Mouse (Mus musculus): Measurements from ENCODE around the gene Rnf224. TPM values are rescaled to one million over a fixed set of nuclear protein-coding genes. Genes with fewer than 3 reads are reported as not detected.

The Rnf224 gene
- total and polyA plus RNA-seq, 2 experiments from 2014 or later: 0.33 TPM; not detected in 1

DNA sequence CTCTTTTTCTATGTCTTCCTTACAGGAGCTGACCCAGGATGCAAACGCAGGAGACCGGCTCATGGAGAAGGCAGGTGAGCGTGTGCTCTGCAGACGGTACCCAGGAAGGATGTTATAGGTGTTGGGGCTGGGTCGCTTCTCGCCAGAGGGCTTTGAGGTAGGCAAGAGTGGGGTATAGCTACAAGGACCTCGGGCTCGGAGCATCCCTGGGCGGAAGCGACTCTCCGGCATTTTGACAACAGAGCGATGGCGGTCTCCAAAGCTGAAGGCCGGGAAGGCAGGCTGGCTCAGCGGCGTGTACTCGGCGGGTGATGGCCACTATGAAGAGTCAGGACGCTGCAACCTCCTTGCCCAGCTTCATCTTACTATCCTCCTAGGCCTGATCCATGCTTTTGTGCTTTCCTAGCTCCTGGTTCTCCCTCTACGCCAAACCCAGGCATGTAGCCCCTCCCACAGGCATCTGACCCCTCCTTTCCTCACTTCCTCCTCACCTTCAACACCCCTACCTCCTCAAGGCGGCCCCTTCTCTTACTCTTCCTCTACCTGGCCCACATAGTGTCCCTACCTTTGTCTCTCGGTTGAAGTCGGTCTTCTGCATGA is 23.2 kb downstream of the Rnf224 start:
- H3K27me3 ChIP-seq (ENCODE audit: insufficient read depth, low read length): no peaks in the 10 kb centered on the region
- no peaks in the 10 kb centered on the region for H3K36me3 ChIP-seq (ENCODE audit: insufficient read depth, low read length)
- peaks cover 12% of the 10 kb centered on the region; the same call in 1 of the 2 replicates for H3K4me1 ChIP-seq (ENCODE audit: insufficient read depth, low read length)
- H3K4me2 ChIP-seq (ENCODE audit: low read depth, low read length, poor library complexity, severe bottlenecking): no peak overlapping the region
- 70% methylated on average over 23 of the region's 23 CpGs for WGBS
- no peak overlapping the region for H3K9ac ChIP-seq (replicated peaks; ENCODE audit: low read length, poor library complexity, severe bottlenecking)
- H3K27ac ChIP-seq (ENCODE audit: low read depth, low read length): no peak overlapping the region
- no peak for ATAC-seq (ENCODE audit: low FRiP score)
- no peak for TF ChIP-seq CTCF (IDR thresholded peaks at IDR 0.05)
- H3K9me3 ChIP-seq (ENCODE audit: low read length): no peaks in the 10 kb centered on the region
- H3K4me3 ChIP-seq (ENCODE audit: low read depth, low read length): no peak overlapping the region
- no peak for DNase-seq (ENCODE audit: low spot score)

DNA sequence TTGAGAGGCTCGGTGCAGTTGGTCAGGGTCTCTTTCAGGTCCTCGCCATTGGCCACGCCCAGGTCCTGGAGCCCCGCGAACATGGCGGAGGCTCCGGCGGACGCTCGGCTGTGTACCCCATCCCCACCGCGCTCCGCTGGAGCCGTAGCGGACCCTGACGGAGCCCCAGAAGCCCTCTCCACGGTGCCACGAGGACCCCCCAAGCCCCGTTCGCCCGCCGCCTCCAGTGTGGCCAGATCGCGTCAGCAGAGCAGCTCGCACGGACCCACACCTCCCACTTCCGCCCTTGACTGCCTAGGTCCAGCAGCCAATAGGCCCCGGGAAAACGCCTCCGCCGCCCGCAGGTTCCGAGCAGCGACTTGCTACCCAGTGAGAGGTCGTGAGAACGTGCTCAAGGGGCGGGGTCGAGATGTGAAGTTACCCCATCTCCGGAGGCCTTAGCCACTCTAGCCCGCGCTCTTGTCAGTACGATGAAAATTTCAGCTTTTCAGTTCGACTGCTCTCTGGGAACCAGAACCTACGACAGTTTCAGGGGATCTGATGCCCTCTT is 25.4 kb downstream of the Rnf224 start, which contains the start of gene Nelfb:
TSS of gene Nelfb (minus strand) at position 369 of the 550 bp plus-strand sequence.
- under 1% methylated on average over 44 of the region's 44 CpGs for WGBS
- Histone ChIP-seq H3K4me2 (ENCODE audit: low read depth, low read length, poor library complexity, severe bottlenecking) (peak within 1 kb of the TSS; percentile 86), H3K4me1 (ENCODE audit: insufficient read depth, low read length) (peaks cover 12% of the 10 kb centered on the region; the same call in 1 of the 2 replicates), H3K4me3 (ENCODE audit: low read depth, low read length) (peak within 1 kb of the TSS; percentile 92), H3K27me3 (ENCODE audit: insufficient read depth, low read length) (no peaks in the 10 kb centered on the region), H3K27ac (ENCODE audit: low read depth, low read length) (peak within 1 kb of the TSS; percentile 92), H3K9ac (replicated peaks; ENCODE audit: low read length, poor library complexity, severe bottlenecking) (peak within 1 kb of the TSS; percentile 90), H3K36me3 (ENCODE audit: insufficient read depth, low read length) (peaks cover 4% of the 10 kb centered on the region), H3K9me3 (ENCODE audit: low read length) (no peaks in the 10 kb centered on the region)
- DNase-seq (ENCODE audit: low spot score) (peak; percentile 90), ATAC-seq (ENCODE audit: low FRiP score) (peak; percentile 89)
- TF ChIP-seq CTCF (IDR thresholded peaks at IDR 0.05): 0 out of 2 replicates have a peak, but pooled peaks have one; percentile 5

DNA sequence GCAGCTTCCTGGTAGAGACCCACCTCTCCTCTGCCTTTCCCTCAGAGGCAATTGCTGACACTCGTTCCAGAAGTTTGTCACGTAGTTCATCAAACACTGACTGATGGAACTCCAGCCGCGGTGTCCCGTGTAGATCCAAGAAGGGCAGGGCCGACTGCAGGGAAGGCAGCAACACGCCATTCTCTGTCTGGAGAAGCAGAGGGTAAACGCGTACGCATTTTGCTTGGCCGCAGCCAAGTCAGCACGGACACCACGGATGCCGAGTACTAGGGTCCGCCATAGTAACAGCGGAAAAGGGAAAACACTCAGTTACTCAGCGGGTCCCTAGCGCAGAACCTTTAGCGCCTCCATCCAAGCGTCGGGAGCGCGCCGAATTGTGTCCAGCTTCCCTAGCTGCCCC is 25.9 kb downstream of the Rnf224 start:
- no peak for TF ChIP-seq CTCF (IDR thresholded peaks at IDR 0.05)
- Histone ChIP-seq H3K27ac (ENCODE audit: low read depth, low read length) (peak overlapping the region; percentile 92), H3K9me3 (ENCODE audit: low read length) (no peaks in the 10 kb centered on the region), H3K36me3 (ENCODE audit: insufficient read depth, low read length) (peaks cover 9% of the 10 kb centered on the region), H3K9ac (replicated peaks; ENCODE audit: low read length, poor library complexity, severe bottlenecking) (peak overlapping the region; percentile 90), H3K4me3 (ENCODE audit: low read depth, low read length) (peak overlapping the region; percentile 92), H3K4me2 (ENCODE audit: low read depth, low read length, poor library complexity, severe bottlenecking) (peak overlapping the region; percentile 86), H3K27me3 (ENCODE audit: insufficient read depth, low read length) (no peaks in the 10 kb centered on the region), H3K4me1 (ENCODE audit: insufficient read depth, low read length) (peaks cover 12% of the 10 kb centered on the region; the same call in 1 of the 2 replicates)
- WGBS: under 1% methylated on average over 24 of the region's 24 CpGs
- ATAC-seq (ENCODE audit: low FRiP score): peak; percentile 25; the same call in 1 of the 2 replicates
- DNase-seq (ENCODE audit: low spot score): no peak

DNA sequence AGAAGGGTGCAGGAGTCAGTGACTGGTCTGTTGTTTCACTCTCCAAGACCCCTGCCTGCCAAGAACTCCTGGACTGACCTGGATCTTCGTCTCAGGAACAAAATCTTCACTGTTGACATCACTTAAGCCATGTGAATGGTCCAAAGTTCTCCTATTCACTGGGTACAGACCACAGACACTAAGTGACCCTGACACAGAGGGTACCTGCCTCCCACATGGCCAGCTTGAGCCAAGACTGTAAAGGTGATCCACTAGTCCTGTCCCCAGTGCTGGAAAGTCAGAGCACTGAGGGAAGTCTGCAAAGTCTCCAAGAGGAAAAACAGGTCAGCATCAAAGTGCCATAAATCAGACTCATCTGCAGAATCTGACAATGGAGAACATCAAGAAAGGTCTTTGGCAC is 29.0 kb downstream of the Rnf224 start:
- Histone ChIP-seq H3K36me3 (ENCODE audit: insufficient read depth, low read length) (peaks cover 35% of the 10 kb centered on the region), H3K27me3 (ENCODE audit: insufficient read depth, low read length) (no peaks in the 10 kb centered on the region), H3K9ac (replicated peaks; ENCODE audit: low read length, poor library complexity, severe bottlenecking) (no peak overlapping the region), H3K9me3 (ENCODE audit: low read length) (no peaks in the 10 kb centered on the region), H3K4me1 (ENCODE audit: insufficient read depth, low read length) (peaks cover 12% of the 10 kb centered on the region; the same call in 1 of the 2 replicates), H3K27ac (ENCODE audit: low read depth, low read length) (no peak overlapping the region), H3K4me3 (ENCODE audit: low read depth, low read length) (no peak overlapping the region), H3K4me2 (ENCODE audit: low read depth, low read length, poor library complexity, severe bottlenecking) (no peak overlapping the region)
- no peak for TF ChIP-seq CTCF (IDR thresholded peaks at IDR 0.05)
- no peak for ATAC-seq (ENCODE audit: low FRiP score)
- 92% methylated on average over 1 of the region's 1 CpGs for WGBS
- DNase-seq (ENCODE audit: low spot score): no peak

- H3K36me3 ChIP-seq (ENCODE audit: insufficient read depth, low read length): peaks cover 64% of the 10 kb centered on the region
- H3K27me3 ChIP-seq (ENCODE audit: insufficient read depth, low read length): no peaks in the 10 kb centered on the region
- H3K27ac ChIP-seq (ENCODE audit: low read depth, low read length): no peak overlapping the region
- no peak overlapping the region for H3K4me2 ChIP-seq (ENCODE audit: low read depth, low read length, poor library complexity, severe bottlenecking)
- ATAC-seq (ENCODE audit: low FRiP score) (no peak), DNase-seq (ENCODE audit: low spot score) (no peak)
- no peak overlapping the region for H3K4me3 ChIP-seq (ENCODE audit: low read depth, low read length)
- TF ChIP-seq CTCF (IDR thresholded peaks at IDR 0.05): peak; percentile 52
- no peaks in the 10 kb centered on the region for H3K9me3 ChIP-seq (ENCODE audit: low read length)
- H3K9ac ChIP-seq (replicated peaks; ENCODE audit: low read length, poor library complexity, severe bottlenecking): no peak overlapping the region
- 59% methylated on average over 4 of the region's 4 CpGs for WGBS
- no peaks in the 10 kb centered on the region; the same call in 1 of the 2 replicates for H3K4me1 ChIP-seq (ENCODE audit: insufficient read depth, low read length)
Measured at GRCm38 (mm10) chr2:25203631-25204214, 32.9 kb downstream of the Rnf224 start.

GRCm38 (mm10) chr2:25200631-25201030 is 36.0 kb downstream of the Rnf224 start:
- WGBS: 82% methylated on average over 2 of the region's 2 CpGs

More at GRCm38 (mm10) chr2:25200631-25201030, 36.0 kb downstream of the Rnf224 start:
- Histone ChIP-seq H3K9ac (replicated peaks; ENCODE audit: low read length, poor library complexity, severe bottlenecking) (no peak overlapping the region), H3K9me3 (ENCODE audit: low read length) (no peaks in the 10 kb centered on the region), H3K4me2 (ENCODE audit: low read depth, low read length, poor library complexity, severe bottlenecking) (no peak overlapping the region), H3K36me3 (ENCODE audit: insufficient read depth, low read length) (peaks cover 60% of the 10 kb centered on the region), H3K27ac (ENCODE audit: low read depth, low read length) (no peak overlapping the region), H3K4me3 (ENCODE audit: low read depth, low read length) (no peak overlapping the region), H3K4me1 (ENCODE audit: insufficient read depth, low read length) (no peaks in the 10 kb centered on the region), H3K27me3 (ENCODE audit: insufficient read depth, low read length) (peaks cover 4% of the 10 kb centered on the region; the same call in 1 of the 2 replicates)
- ATAC-seq (ENCODE audit: low FRiP score): no peak
- no peak for TF ChIP-seq CTCF (IDR thresholded peaks at IDR 0.05)
- DNase-seq (ENCODE audit: low spot score): no peak
